Comparison of ENCODE assay signal across 16 mouse cellular contexts in the genomic region with DNA sequence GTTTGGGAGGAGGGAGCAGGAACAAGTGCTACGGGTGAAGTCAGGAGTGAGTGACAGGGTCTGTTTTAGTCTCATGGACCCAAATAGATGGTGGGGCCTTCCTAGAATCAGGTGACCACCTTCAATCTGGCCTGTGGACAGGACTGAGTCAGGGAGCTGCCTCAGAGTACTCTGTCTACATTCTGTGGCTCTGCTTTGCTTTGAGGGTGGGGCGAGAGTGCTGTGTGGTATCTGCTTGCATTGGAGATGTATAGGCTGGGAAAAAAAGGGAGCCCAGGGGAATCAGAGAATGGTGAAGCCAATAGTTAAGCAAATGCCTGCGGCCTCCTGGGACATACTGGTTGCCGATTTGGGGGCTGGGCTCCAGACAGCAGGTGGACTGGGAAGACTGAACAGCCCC.
"Had no signal": no experiment of that assay in that cellular context is flagged by ENCODE, and none has a peak within 500 bp of the region (broad histone marks: within the 10 kb centered on the region; RNA-seq: fewer than 3 reads in every experiment).

No protein-coding gene starts in this region.

- H3K9ac ChIP-seq: lung, embryonic 14.5 days; midbrain, embryonic 13.5 days; midbrain, embryonic 15.5 days; neural tube, embryonic 12.5 days; stomach, embryonic 15.5 days had no signal

- H3K9me3 ChIP-seq: megakaryocyte, embryonic 14.5 days; midbrain, embryonic 13.5 days; midbrain, embryonic 15.5 days; neural tube, embryonic 12.5 days; stomach, embryonic 15.5 days had no signal

- H3K36me3 ChIP-seq: midbrain, embryonic 13.5 days; midbrain, embryonic 15.5 days; neural tube, embryonic 12.5 days; stomach, embryonic 15.5 days had no signal

- H3K27ac ChIP-seq: macrophage; midbrain, embryonic 13.5 days; midbrain, embryonic 15.5 days; neural tube, embryonic 12.5 days; stomach, embryonic 15.5 days; stomach, postnatal 0 days had no signal

- H3K27me3 ChIP-seq: midbrain, embryonic 13.5 days; midbrain, embryonic 15.5 days; neural tube, embryonic 12.5 days; stomach, embryonic 15.5 days had no signal

- H3K4me1 ChIP-seq: megakaryocyte, embryonic 14.5 days; midbrain, embryonic 13.5 days; midbrain, embryonic 15.5 days; neural tube, embryonic 12.5 days; stomach, embryonic 15.5 days had no signal

- H3K4me3 ChIP-seq: megakaryocyte, embryonic 14.5 days; midbrain, embryonic 13.5 days; midbrain, embryonic 15.5 days; neural tube, embryonic 12.5 days; stomach, embryonic 15.5 days had no signal

- ATAC-seq: midbrain, embryonic 13.5 days; midbrain, embryonic 15.5 days had no signal

- DNase-seq: lung, adult 18-20 months; lung, postnatal 14 days; lung, postnatal 36 days; right cerebral cortex, postnatal 14 days; thymus, adult 2 months; thymus, postnatal 14 days; thymus, postnatal 36 days had no signal

- H3K4me2 ChIP-seq: lung, embryonic 14.5 days; midbrain, embryonic 11.5 days; midbrain, embryonic 13.5 days; midbrain, embryonic 15.5 days; neural tube, embryonic 12.5 days; stomach, embryonic 15.5 days had no signal
